Mouse (Mus musculus): ENCODE data around the gene Ythdf1. TPM values are rescaled to one million over a fixed set of nuclear protein-coding genes. Genes with fewer than 3 reads are reported as not detected.

Gene Ythdf1
- 51.1 and 56.8 TPM in 2 replicates for polyA plus RNA-seq (2012; rRNA removed)

GRCm38 (mm10) chr2:180920810-180921400 is at the start of gene Ythdf1:
Gene Ythdf1, minus strand, starts transcription at chr2:180920949.

GRCm38 (mm10) chr2:180967010-180967763 is 46.4 kb upstream of the Ythdf1 start, which contains the start of gene Arfgap1:
Gene Arfgap1, plus strand, starts transcription at chr2:180967225.

GRCm38 (mm10) chr2:180954061-180955047 is 33.6 kb upstream of the Ythdf1 start, which contains the start of gene Nkain4:
Gene Nkain4, minus strand, starts transcription at chr2:180954699.

GRCm38 (mm10) chr2:180928723-180929122 is 8.0 kb upstream of the Ythdf1 start, which contains the start of gene Birc7:
Gene Birc7, plus strand, starts transcription at chr2:180929023.

Other genes with a start within 250 kb of the Ythdf1 start
- gene Dido1, start 210.9 kb downstream of the Ythdf1 start, polyA plus RNA-seq (2012; rRNA removed) = 26.1 and 26.3 TPM in 2 replicates
- gene Gid8, start 210.8 kb downstream of the Ythdf1 start, polyA plus RNA-seq (2012; rRNA removed) = 56.6 and 56.7 TPM in 2 replicates
- 0.43 and 0.86 TPM in 2 replicates for gene Slc17a9, start 195.7 kb downstream of the Ythdf1 start, polyA plus RNA-seq (2012; rRNA removed)
- gene Bhlhe23, start 144.0 kb downstream of the Ythdf1 start, polyA plus RNA-seq (2012; rRNA removed) = 1.5 and 2.1 TPM in 2 replicates
- gene Birc7, start 8.1 kb upstream of the Ythdf1 start, polyA plus RNA-seq (2012; rRNA removed) = 0.03 and 0.09 TPM in 2 replicates
- gene Nkain4, start 33.8 kb upstream of the Ythdf1 start, polyA plus RNA-seq (2012; rRNA removed) = 48.1 and 57.6 TPM in 2 replicates
- 122 and 127 TPM in 2 replicates for gene Arfgap1, start 46.3 kb upstream of the Ythdf1 start, polyA plus RNA-seq (2012; rRNA removed)
- gene Col20a1, start 65.6 kb upstream of the Ythdf1 start, polyA plus RNA-seq (2012; rRNA removed) = 0.57 and 0.79 TPM in 2 replicates
- gene Chrna4, start 122.6 kb upstream of the Ythdf1 start, polyA plus RNA-seq (2012; rRNA removed) = 13.9 TPM in 2 replicates
- gene Kcnq2, start 214.4 kb upstream of the Ythdf1 start, polyA plus RNA-seq (2012; rRNA removed) = 78.7 and 87.8 TPM in 2 replicates
- gene Eef1a2, start 236.1 kb upstream of the Ythdf1 start, polyA plus RNA-seq (2012; rRNA removed) = 199 and 216 TPM in 2 replicates

All from central nervous system, embryonic 18 days (tissue).